Mouse (Mus musculus) spleen, adult 2 months (tissue): ENCODE measurements around the gene Nfatc3. TPM values are rescaled to one million over a fixed set of nuclear protein-coding genes. Genes with fewer than 3 reads are reported as not detected.

Experiments
- DNase-seq, 2 experiments: peaks; one replicate each; pipeline versions ENCODE4 v3.0.0 to v3.0.0-alpha.2; 2012 to 2021; ENCODE audit warnings: low spot score in 2 of 2, low read depth in 1 of 2
- H3K27ac ChIP-seq: fragments of 200-500 bp; 2 replicates; pipeline ENCODE4 v1.5.1; 2012; ENCODE audit warnings: low read length, inconsistent platforms; ENCODE audit not compliant: insufficient read depth
- H3K27me3 ChIP-seq: fragments of 200-500 bp; 2 replicates; pipeline ENCODE4 v1.6.1; 2012; ENCODE audit warnings: mild to moderate bottlenecking, moderate library complexity, low read length, inconsistent platforms; ENCODE audit not compliant: control insufficient read depth, insufficient read depth
- H3K36me3 ChIP-seq: fragments of 200-500 bp; 2 replicates; pipeline ENCODE4 v1.6.1; 2012; ENCODE audit warnings: mild to moderate bottlenecking, low read length, inconsistent platforms; ENCODE audit not compliant: control insufficient read depth, insufficient read depth
- H3K4me1 ChIP-seq: fragments of 200-500 bp; 2 replicates; pipeline ENCODE4 v1.6.1; 2011; ENCODE audit warnings: inconsistent platforms; ENCODE audit not compliant: control insufficient read depth, insufficient read depth, insufficient read length
- H3K4me3 ChIP-seq: fragments of 200-500 bp; 2 replicates; pipeline ENCODE4 v1.5.1; 2011; ENCODE audit warnings: mild to moderate bottlenecking, inconsistent platforms; ENCODE audit not compliant: insufficient read depth, insufficient read length; ENCODE audit errors: extremely low read depth
- CTCF ChIP-seq: fragments of 200-500 bp; IDR thresholded peaks from 2 replicates; pipeline ENCODE4 v1.5.1; 2011; ENCODE audit warnings: mild to moderate bottlenecking, inconsistent platforms; ENCODE audit not compliant: insufficient read depth, insufficient read length, insufficient replicate concordance; ENCODE audit errors: extremely low read depth
- POLR2A ChIP-seq: fragments of 200-500 bp; IDR thresholded peaks from 2 replicates; pipeline ENCODE4 v1.6.1; 2011; ENCODE audit warnings: low read depth, low read length, inconsistent platforms
- WGBS: fragments of 180-500 bp; shearing (Covaris S2); methylation state at CpG from one replicate; pipeline ENCODE4 v1.1.7; 2018; 5-methylcytosine and 5-hydroxymethylcytosine counted together
- polyA plus RNA-seq: library from polyadenylated mRNA; depleted of rRNA; stranded (reverse); fragments of >200 nt; gene quantifications from 2 replicates; pipeline ENCODE4 v1.2.3, GENCODE M21; 2012

Gene Nfatc3
- polyA plus RNA-seq, 1 experiment: 29.5 TPM

GRCm38 (mm10) chr8:106112041-106112440 lies 53.4 kb downstream of the Nfatc3 start:
- H3K36me3 ChIP-seq: peaks cover 29% of the 10 kb centered on the region
- no peak overlapping the region for H3K4me3 ChIP-seq
- TF ChIP-seq POLR2A (no peak), CTCF (no peak)
- DNase-seq: no peak
- H3K27ac ChIP-seq: no peak overlapping the region
- H3K27me3 ChIP-seq: no peaks in the 10 kb centered on the region
- 65% methylated on average over 2 of the region's 2 CpGs for WGBS
- no peaks in the 10 kb centered on the region for H3K4me1 ChIP-seq

GRCm38 (mm10) chr8:106112514-106112913 lies 53.9 kb downstream of the Nfatc3 start:
- Histone ChIP-seq H3K27me3 (no peaks in the 10 kb centered on the region), H3K36me3 (peaks cover 31% of the 10 kb centered on the region), H3K4me3 (no peak overlapping the region), H3K27ac (no peak overlapping the region), H3K4me1 (no peaks in the 10 kb centered on the region)
- TF ChIP-seq POLR2A (no peak), CTCF (no peak)
- 78% methylated on average over 1 of the region's 1 CpGs for WGBS
- no peak for DNase-seq

GRCm38 (mm10) chr8:106115897-106116296 lies 57.3 kb downstream of the Nfatc3 start:
- no peak overlapping the region for H3K4me3 ChIP-seq
- 93% methylated on average over 3 of the region's 3 CpGs for WGBS
- DNase-seq: peak in 1 of 2 experiments; percentile 47
- H3K27me3 ChIP-seq: no peaks in the 10 kb centered on the region
- no peak overlapping the region for H3K27ac ChIP-seq
- no peaks in the 10 kb centered on the region for H3K4me1 ChIP-seq
- TF ChIP-seq CTCF (peak; percentile 28; the same call in 1 of the 2 replicates), POLR2A (no peak)
- peaks cover 22% of the 10 kb centered on the region for H3K36me3 ChIP-seq

GRCm38 (mm10) chr8:106123443-106123842 lies 64.8 kb downstream of the Nfatc3 start:
- Histone ChIP-seq H3K4me1 (no peaks in the 10 kb centered on the region), H3K4me3 (no peak overlapping the region), H3K27ac (no peak overlapping the region), H3K36me3 (peaks cover 25% of the 10 kb centered on the region), H3K27me3 (no peaks in the 10 kb centered on the region)
- WGBS: 89% methylated on average over 3 of the region's 3 CpGs
- DNase-seq: no peak
- TF ChIP-seq CTCF (no peak), POLR2A (no peak)

GRCm38 (mm10) chr8:106126055-106126454 lies 67.4 kb downstream of the Nfatc3 start:
- Histone ChIP-seq H3K36me3 (peaks cover 33% of the 10 kb centered on the region), H3K27ac (no peak overlapping the region), H3K4me1 (no peaks in the 10 kb centered on the region), H3K4me3 (no peak overlapping the region), H3K27me3 (no peaks in the 10 kb centered on the region)
- no peak for TF ChIP-seq POLR2A
- TF ChIP-seq CTCF: no peak
- DNase-seq: no peak
- WGBS: 93% methylated on average over 1 of the region's 1 CpGs

DNA sequence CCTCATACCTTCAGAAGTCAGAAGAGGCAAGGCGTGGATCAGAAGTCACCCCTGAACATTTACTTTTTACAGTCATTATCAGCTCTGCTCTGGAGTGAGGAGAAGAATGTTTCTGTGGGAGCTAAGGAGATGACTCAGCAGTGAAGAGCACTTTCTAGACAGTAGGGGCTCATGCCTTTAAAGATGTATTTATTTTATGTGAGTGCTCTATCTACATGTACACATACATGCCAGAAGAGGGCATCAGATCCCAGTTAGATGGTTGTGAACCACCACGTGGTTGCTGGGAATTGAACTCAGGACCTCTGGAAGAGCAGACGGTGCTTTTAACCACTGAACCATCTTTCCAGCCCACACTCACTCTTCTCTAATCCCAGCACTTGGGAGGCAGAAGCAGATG lies 68.4 kb downstream of the Nfatc3 start:
- H3K36me3 ChIP-seq: peaks cover 38% of the 10 kb centered on the region
- TF ChIP-seq POLR2A (no peak), CTCF (no peak)
- no peaks in the 10 kb centered on the region for H3K4me1 ChIP-seq
- H3K27me3 ChIP-seq: no peaks in the 10 kb centered on the region
- H3K27ac ChIP-seq: no peak overlapping the region
- 79% methylated on average over 3 of the region's 3 CpGs for WGBS
- no peak overlapping the region for H3K4me3 ChIP-seq
- DNase-seq: no peak

GRCm38 (mm10) chr8:106127882-106128410 lies 69.3 kb downstream of the Nfatc3 start:
- no peak for TF ChIP-seq POLR2A
- no peak for TF ChIP-seq CTCF
- no peaks in the 10 kb centered on the region for H3K4me1 ChIP-seq
- WGBS: 95% methylated on average over 10 of the region's 10 CpGs
- H3K27me3 ChIP-seq: no peaks in the 10 kb centered on the region
- DNase-seq: no peak
- no peak overlapping the region for H3K4me3 ChIP-seq
- H3K27ac ChIP-seq: no peak overlapping the region
- peaks cover 45% of the 10 kb centered on the region for H3K36me3 ChIP-seq
